Mouse (Mus musculus): Measurements from ENCODE around the gene Agfg2.

DNA sequence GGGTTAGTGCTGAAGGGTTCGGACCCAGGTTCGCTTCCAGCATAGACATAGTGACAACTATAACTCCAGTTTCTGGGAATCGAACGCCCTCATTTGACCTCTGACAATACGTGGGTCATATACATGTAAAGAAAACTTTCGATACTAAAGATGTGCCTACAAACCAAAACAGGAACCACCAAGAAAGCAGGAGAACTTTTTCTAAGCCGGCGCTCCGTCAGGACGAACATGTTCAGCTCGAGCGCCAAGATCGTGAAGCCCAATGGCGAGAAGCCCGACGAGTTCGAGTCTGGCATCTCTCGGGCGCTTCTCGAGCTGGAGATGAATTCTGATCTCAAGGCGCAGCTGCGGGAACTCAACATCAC, 83.2 kb downstream of the Agfg2 start:
- TF ChIP-seq CTCF (IDR thresholded peaks at IDR 0.05; ENCODE audit: low read depth), result no peak
- no peak for TF ChIP-seq EP300 (IDR thresholded peaks at IDR 0.05; ENCODE audit: low read depth)
